Mouse (Mus musculus): Measurements from ENCODE around the gene Hipk4.

The Hipk4 gene

GRCm38 (mm10) chr7:27540935-27541334, 17.9 kb downstream of the Hipk4 start:
- no peak for DNase-seq (ENCODE audit: low read depth)

GRCm38 (mm10) chr7:27541431-27541830, 18.4 kb downstream of the Hipk4 start:
- DNase-seq (ENCODE audit: low read depth) = no peak

GRCm38 (mm10) chr7:27541922-27542321, 18.9 kb downstream of the Hipk4 start:
- DNase-seq (ENCODE audit: low read depth) = no peak

DNA sequence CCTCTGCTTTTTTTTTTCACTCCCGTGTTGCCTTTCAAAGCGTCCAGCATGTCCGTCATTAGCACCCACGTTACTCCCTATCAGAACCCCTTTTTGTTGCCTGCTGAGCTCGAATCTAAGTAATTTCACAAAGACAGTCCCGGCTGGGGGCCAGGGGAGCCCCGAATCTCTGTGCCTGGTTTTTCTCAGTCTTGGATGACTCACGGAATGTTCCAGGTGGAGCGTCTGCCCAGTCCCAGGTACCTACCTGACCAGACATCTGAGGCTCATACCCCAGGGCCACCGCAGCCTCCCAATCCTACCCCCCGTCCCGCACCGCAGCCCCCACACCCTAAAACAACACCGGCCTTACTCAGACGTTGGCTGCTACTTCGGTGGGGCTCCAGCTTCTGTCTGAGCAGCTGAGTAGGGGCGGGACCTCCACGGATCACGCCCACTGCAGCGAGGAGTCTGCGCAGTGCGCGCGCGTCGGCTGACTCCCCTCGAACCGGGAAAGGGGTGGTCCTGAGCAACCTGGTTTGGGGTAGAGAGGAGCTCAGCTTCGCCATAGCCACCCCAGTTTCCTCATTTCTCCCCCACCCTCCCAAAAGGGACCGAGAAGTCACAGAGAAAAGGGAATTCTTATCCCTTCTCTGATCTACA, 19.4 kb downstream of the Hipk4 start:
- peak; percentile 63 for DNase-seq (ENCODE audit: low read depth)

DNA sequence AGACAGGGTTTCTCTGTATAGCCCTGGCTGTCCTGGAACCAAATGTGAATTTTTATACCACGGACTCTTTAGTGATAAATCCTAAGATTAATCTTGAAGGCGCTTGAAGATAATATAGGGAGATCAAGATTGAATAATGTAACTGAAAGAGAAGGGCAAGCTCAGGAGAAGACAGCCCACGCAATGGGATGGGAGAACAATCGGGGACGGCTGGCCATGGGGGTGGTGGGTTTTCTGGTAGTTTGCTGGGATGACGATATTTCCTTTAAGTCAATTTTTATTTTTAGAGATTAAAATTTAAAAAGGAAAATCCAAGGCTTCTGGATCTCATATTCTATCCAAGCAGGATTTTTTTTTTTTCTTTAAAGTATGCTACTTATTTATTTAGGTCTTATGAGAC, 20.0 kb downstream of the Hipk4 start:
- DNase-seq (ENCODE audit: low read depth) = no peak

DNA sequence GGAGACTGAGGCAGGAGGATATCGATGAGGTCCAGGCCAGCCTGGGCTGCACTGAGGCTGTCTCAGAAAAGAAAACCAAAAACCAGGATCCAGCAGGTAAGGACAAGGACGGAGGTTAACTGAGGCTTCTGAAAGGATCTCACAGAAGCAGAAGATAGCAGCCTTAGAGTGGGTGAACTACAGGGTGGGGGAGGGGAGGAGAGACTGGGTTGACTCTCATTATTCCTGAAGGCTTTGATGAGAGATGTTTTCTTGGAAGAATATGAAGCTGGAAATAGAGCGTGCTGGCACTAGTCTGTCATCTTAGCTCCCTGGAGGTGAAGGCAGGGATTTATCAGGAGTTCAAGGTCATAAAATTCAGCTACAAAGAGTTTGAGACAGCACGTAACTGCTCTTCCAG, 20.8 kb downstream of the Hipk4 start:
- no peak for DNase-seq (ENCODE audit: low read depth)

GRCm38 (mm10) chr7:27544675-27545370, 21.8 kb downstream of the Hipk4 start:
- DNase-seq (ENCODE audit: low read depth) = no peak

DNA sequence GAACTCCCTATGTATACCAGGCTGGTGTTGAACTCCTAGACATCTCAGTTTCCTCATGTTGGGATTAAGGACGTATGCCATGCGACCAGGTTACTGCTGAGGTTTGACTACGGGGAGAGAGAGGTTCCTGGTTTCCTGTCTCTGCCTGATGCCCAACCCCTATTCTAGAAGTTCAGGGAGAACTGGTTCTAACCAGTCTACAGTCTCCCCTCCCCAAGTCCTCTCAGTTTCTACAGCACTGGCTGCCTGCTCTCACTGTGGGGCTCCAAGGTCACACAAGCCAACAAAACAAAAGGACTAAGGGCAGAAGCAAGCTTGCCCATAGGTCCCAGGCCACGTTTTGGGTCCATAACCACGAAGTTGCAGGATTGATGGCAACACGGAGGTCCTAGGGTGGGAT, 26.5 kb downstream of the Hipk4 start:
- no peak for DNase-seq (ENCODE audit: low read depth)

GRCm38 (mm10) chr7:27552070-27552469, 29.0 kb downstream of the Hipk4 start:
- no peak for DNase-seq (ENCODE audit: low read depth)

GRCm38 (mm10) chr7:27552931-27553513, 30.0 kb downstream of the Hipk4 start, which contains the start of the genes Pld3 and 2310022A10Rik:
Pld3 (minus strand) TSS chr7:27553218.
2310022A10Rik (plus strand) TSS chr7:27553233.
- DNase-seq (ENCODE audit: low read depth) = peak; percentile 90

- no peak for DNase-seq (ENCODE audit: low read depth)
These were observed 37.3 kb downstream of the Hipk4 start for GRCm38 (mm10) chr7:27560291-27560887.

- no peak for DNase-seq (ENCODE audit: low read depth)
These were observed 37.9 kb downstream of the Hipk4 start for GRCm38 (mm10) chr7:27560978-27561377.

- DNase-seq (ENCODE audit: low read depth) = no peak
These were observed 46.6 kb downstream of the Hipk4 start for GRCm38 (mm10) chr7:27569580-27570224.

DNA sequence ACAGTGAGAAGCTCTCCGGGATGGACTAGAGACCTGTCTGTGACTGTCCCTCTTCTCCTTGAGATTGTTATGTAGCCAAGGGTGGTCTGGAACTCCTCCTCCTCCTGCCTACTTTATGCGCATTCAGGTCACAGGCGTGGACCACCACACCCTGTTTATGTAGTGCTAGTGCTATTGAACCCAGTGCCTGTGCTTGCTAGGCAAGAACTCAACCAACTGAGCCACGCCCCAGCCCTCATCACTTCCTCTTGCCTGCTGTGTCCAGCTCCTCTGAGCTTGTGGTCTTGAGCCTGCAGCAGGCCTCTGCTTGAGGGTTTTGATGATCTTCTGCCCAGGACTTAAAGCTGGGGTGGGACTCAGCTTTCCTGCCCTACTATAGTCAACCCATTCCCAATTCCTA, 49.1 kb downstream of the Hipk4 start:
- no peak for DNase-seq (ENCODE audit: low read depth)

DNA sequence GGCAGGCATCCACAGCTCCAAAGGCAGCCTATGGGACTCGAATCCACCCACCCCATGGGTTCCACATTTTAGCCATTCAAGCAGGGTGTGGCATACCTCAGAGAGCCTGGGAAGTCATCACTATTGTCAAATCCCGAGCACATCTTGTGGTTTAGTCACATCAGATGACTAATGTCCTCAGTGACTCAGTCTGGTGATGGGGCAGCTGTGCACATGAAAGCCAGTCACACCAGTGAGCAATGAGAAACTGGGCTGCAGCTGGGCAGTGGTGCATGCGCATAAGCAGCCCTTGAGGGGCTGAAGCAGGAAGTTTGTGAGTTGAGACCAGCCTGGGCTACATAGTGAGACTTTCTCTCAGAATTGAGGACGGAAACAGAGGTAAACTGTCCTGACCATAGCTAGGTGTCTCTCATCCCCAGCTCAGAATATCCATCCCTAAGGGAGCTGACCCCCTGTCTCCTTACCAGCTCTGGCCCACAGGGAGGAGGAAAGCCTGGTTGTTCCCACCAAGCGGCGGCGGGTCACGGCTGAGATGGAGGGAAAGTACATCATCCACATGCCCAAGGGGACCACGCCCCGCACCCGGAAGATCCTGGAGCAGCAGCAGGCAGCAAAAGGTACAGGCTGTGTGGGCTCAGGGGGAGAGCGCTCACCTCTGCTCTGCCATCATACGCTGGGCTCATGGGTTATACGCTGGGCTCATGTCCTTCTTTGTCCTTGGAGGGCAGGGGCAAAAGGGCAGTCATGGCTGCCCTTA, 51.2 kb downstream of the Hipk4 start:
- DNase-seq (ENCODE audit: low read depth) = no peak

GRCm38 (mm10) chr7:27576914-27577313, 53.8 kb downstream of the Hipk4 start:
- no peak for DNase-seq (ENCODE audit: low read depth)

- DNase-seq (ENCODE audit: low read depth) = no peak
These were observed 54.5 kb downstream of the Hipk4 start for GRCm38 (mm10) chr7:27577589-27577988.

DNA sequence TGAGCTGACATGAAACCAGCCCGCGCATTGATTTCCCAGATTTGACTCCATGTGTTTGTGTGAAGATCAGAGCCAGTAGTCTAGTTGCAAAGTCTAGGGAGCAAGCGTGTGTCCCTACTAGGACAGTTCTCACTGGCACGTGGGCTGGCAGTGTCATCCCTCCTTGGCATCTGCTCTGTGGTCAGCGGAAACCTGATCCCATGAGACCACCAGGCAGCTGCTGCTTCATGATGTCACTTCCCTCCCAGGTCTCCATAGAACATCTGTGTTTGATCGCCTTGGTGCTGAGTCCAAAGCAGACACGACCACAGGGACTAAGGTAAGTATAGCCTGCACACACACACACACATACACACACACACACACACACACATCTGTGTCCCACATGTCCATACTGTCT, 55.4 kb downstream of the Hipk4 start:
- no peak for DNase-seq (ENCODE audit: low read depth)

GRCm38 (mm10) chr7:27580380-27581174, 57.5 kb downstream of the Hipk4 start:
- DNase-seq (ENCODE audit: low read depth) = no peak

Measured in c-Kit-positive CD71-positive TER-119-negative erythroid progenitor cells, embryonic 14.5 days (primary cell).